In the genomic region with DNA sequence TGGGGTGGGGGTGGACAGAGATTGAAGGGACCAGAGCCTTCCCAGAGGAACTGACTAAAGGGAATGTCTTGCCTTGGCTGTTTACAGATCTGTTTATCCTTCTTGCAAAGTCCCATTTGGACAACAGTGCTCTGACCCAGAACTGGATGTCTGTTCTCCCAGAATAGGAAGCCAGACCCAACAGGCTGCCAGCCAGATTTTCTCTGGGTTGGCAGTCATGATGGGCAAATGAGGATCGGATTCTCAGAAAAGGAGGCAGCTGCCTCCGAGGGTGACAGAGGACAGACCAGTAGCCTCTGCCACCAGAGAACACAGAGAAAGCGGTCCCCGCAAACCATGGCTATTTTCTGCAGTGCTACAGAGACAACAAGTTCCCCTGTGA, we compare ENCODE assay signal across 8 mouse cellular contexts. TPM values are rescaled to one million over a fixed set of nuclear protein-coding genes. Genes with fewer than 3 reads are reported as not detected.
A peak's percentile ranks its signal among the peaks of the same experiment; 100 is the strongest.
DNase-seq lines count a peak whose midpoint lies in the region; ATAC-seq and TF ChIP-seq lines count a peak whose summit lies in the region.

No protein-coding gene starts in this region.

- no peak for TF ChIP-seq POLR2A in spleen, adult 2 months (IDR thresholded peaks at IDR 0.05; ENCODE audit: low read depth, low read length)

- no peaks in the 10 kb centered on the region for H3K9me3 ChIP-seq in heart, embryonic 12.5 days (replicated peaks)
- H3K9me3 ChIP-seq in midbrain, embryonic 15.5 days: no peaks in the 10 kb centered on the region

- no peak for TF ChIP-seq CTCF in spleen, adult 2 months (IDR thresholded peaks at IDR 0.05; ENCODE audit: extremely low read depth, insufficient read depth, insufficient read length, insufficient replicate concordance)

- H3K4me2 ChIP-seq in heart, embryonic 12.5 days: peak overlapping the region; percentile 84
- H3K4me2 ChIP-seq in midbrain, embryonic 15.5 days: peak overlapping the region; percentile 48

- peak overlapping the region; percentile 70 for H3K27ac ChIP-seq in spleen, adult 2 months (ENCODE audit: insufficient read depth, low read length)
- H3K27ac ChIP-seq in heart, embryonic 12.5 days (ENCODE audit: poor library complexity, severe bottlenecking): peak overlapping the region; percentile 99
- H3K27ac ChIP-seq in midbrain, embryonic 15.5 days: peak overlapping the region; percentile 59; the same call in 1 of the 2 replicates

- no peaks in the 10 kb centered on the region; the same call in 1 of the 2 replicates for H3K4me1 ChIP-seq in spleen, adult 2 months (ENCODE audit: control insufficient read depth, insufficient read depth, insufficient read length)
- peaks cover 72% of the 10 kb centered on the region for H3K4me1 ChIP-seq in heart, embryonic 12.5 days (replicated peaks)
- H3K4me1 ChIP-seq in midbrain, embryonic 15.5 days: peaks cover 35% of the 10 kb centered on the region

- H3K36me3 ChIP-seq in spleen, adult 2 months (ENCODE audit: control insufficient read depth, insufficient read depth, low read length): no peaks in the 10 kb centered on the region
- H3K36me3 ChIP-seq in heart, embryonic 12.5 days: 0 out of 2 replicates have a peak, but pooled peaks cover 1% of the 10 kb centered on the region
- H3K36me3 ChIP-seq in midbrain, embryonic 15.5 days (replicated peaks): no peaks in the 10 kb centered on the region

- H3K4me3 ChIP-seq in spleen, adult 2 months (ENCODE audit: extremely low read depth, insufficient read depth, insufficient read length): peak overlapping the region; percentile 47
- H3K4me3 ChIP-seq in heart, embryonic 12.5 days: peak overlapping the region; percentile 76
- peak overlapping the region; percentile 23 for H3K4me3 ChIP-seq in midbrain, embryonic 15.5 days

- WGBS in spleen, adult 2 months: 65% methylated on average over 4 of the region's 4 CpGs
- 4% methylated on average over 4 of the region's 4 CpGs for WGBS in heart, embryonic 12.5 days
- WGBS in midbrain, embryonic 15.5 days: under 1% methylated on average over 4 of the region's 4 CpGs

- H3K9ac ChIP-seq in heart, embryonic 12.5 days: peak overlapping the region; percentile 95
- H3K9ac ChIP-seq in midbrain, embryonic 15.5 days: peak overlapping the region; percentile 24

- DNase-seq in spleen, adult 2 months (ENCODE audit: low read depth in 1 of 2, low spot score in 2 of 2): no peak
- no peak for DNase-seq in spleen, postnatal 10 days (ENCODE audit: low spot score in 2 of 2)
- peak; percentile 76 for DNase-seq in cerebellum, postnatal 36 days
- peak; percentile 45 to 59 for DNase-seq in layer of hippocampus, postnatal 36 days
- DNase-seq in retina, embryonic 14.5 days (ENCODE audit: low spot score): no peak
- DNase-seq in thymus, postnatal 0 days (ENCODE audit: low spot score): no peak

- H3K27me3 ChIP-seq in spleen, adult 2 months (ENCODE audit: control insufficient read depth, insufficient read depth, low read length): no peaks in the 10 kb centered on the region
- H3K27me3 ChIP-seq in heart, embryonic 12.5 days (replicated peaks): no peaks in the 10 kb centered on the region
- no peaks in the 10 kb centered on the region; the same call in 1 of the 2 replicates for H3K27me3 ChIP-seq in midbrain, embryonic 15.5 days (replicated peaks)

- ATAC-seq in heart, embryonic 12.5 days (ENCODE audit: insufficient number of reproducible peaks, low FRiP score): no peak
- no peak for ATAC-seq in midbrain, embryonic 15.5 days (replicated peaks)

RNA-seq across cellular contexts. Expression of gene Sparc, which starts 3.7 kb away (rescaled TPM):
- 427 and 627 TPM in 2 replicates for polyA plus RNA-seq in spleen, adult 2 months (2012; rRNA removed)
- polyA plus RNA-seq in heart, embryonic 12.5 days (2016; fragmentation: Nextera tagmentation; extraction: Ambion mirVana): 1,393 and 1,408 TPM in 2 replicates
- 100 to 1,000 TPM; 312 to 317 TPM for total RNA-seq in layer of hippocampus, postnatal 36 days (2021)
- polyA plus RNA-seq in midbrain, embryonic 15.5 days (2015; fragmentation: Nextera tagmentation; extraction: Ambion mirVana): 482 and 547 TPM in 2 replicates
- 297 TPM in 2 replicates for polyA plus RNA-seq in thymus, postnatal 0 days (2015; fragmentation: Nextera tagmentation; extraction: Ambion mirVana)

RNA-seq across cellular contexts. Expression of gene Atox1, which starts 41.8 kb away (rescaled TPM):
- polyA plus RNA-seq in spleen, adult 2 months (2012; rRNA removed): 237 and 367 TPM in 2 replicates
- 253 and 258 TPM in 2 replicates for polyA plus RNA-seq in heart, embryonic 12.5 days (2016; fragmentation: Nextera tagmentation; extraction: Ambion mirVana)
- total RNA-seq in layer of hippocampus, postnatal 36 days (2021): 10 to 100 TPM; 83.8 to 93.7 TPM
- polyA plus RNA-seq in midbrain, embryonic 15.5 days (2015; fragmentation: Nextera tagmentation; extraction: Ambion mirVana): 225 and 229 TPM in 2 replicates
- 449 and 452 TPM in 2 replicates for polyA plus RNA-seq in thymus, postnatal 0 days (2015; fragmentation: Nextera tagmentation; extraction: Ambion mirVana)

RNA-seq across cellular contexts. Expression of gene G3bp1, which starts 50.2 kb away (rescaled TPM):
- polyA plus RNA-seq in spleen, adult 2 months (2012; rRNA removed): 25.1 and 25.3 TPM in 2 replicates
- 139 and 140 TPM in 2 replicates for polyA plus RNA-seq in heart, embryonic 12.5 days (2016; fragmentation: Nextera tagmentation; extraction: Ambion mirVana)
- total RNA-seq in layer of hippocampus, postnatal 36 days (2021): 10 to 100 TPM; 34.1 to 36.8 TPM
- 104 and 105 TPM in 2 replicates for polyA plus RNA-seq in midbrain, embryonic 15.5 days (2015; fragmentation: Nextera tagmentation; extraction: Ambion mirVana)
- 149 and 159 TPM in 2 replicates for polyA plus RNA-seq in thymus, postnatal 0 days (2015; fragmentation: Nextera tagmentation; extraction: Ambion mirVana)

Comparison
In these comparisons a context has a peak if more than half of its experiments do, and no peak if none do; other contexts are left out.
1. DNase-seq: peak in cerebellum, postnatal 36 days (2 of 2) and layer of hippocampus, postnatal 36 days (2 of 2); none in spleen, adult 2 months (0 of 2), spleen, postnatal 10 days (0 of 2), retina, embryonic 14.5 days (single experiment) and thymus, postnatal 0 days (single experiment).
2. H3K4me3 ChIP-seq: peak in every context shown above with its lines; median percentile 76 in heart, embryonic 12.5 days; 47 in spleen, adult 2 months; 23 in midbrain, embryonic 15.5 days.
3. Peak in every context shown above with its lines, with median percentiles within 50 percentile points of each other: H3K27ac ChIP-seq.